Mouse (Mus musculus) fat pad, adult 2 months (tissue): ENCODE measurements around the gene Mlxipl.

Experiments
- DNase-seq: peaks from one replicate; pipeline ENCODE4 v3.0.0-alpha.2; 2011; ENCODE audit warnings: low read depth, low spot score; ENCODE audit errors: extremely low read depth

Mlxipl gene

DNA sequence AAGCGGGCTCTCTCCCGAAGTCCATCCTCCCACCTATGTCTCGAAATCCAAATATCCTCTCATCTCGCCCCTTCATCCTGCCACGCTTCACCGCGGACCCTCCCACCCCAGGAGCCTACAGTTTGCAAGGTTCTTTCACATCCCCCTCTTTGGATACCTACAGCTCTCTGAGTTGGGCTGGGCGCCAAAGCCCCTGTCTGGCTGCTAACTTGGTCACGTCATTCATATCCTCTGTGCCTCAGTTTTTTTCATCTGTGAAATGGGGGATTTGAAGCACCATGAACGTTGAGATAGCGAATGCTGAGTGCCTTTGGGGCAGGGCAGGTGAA lies 11.2 kb upstream of the Mlxipl start:
- DNase-seq: no peak

DNA sequence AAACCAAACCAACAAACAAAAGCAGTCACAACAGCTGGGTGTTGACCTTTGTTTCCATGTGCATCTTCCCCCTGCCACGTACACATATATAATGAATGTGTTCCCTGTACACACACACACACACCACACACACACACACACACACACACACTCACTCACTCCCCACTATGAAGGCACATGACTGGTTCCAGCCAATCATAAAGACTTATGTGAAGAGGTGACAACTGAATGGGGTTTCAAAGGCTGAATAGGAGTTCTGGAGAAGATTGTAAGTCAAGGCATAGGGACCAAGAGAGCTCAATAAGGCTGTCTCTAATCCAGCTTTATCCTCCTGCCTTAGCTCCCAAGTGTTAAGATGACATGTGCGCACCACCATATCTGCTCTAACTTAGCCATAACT lies 10.1 kb upstream of the Mlxipl start:
- DNase-seq: no peak

DNA sequence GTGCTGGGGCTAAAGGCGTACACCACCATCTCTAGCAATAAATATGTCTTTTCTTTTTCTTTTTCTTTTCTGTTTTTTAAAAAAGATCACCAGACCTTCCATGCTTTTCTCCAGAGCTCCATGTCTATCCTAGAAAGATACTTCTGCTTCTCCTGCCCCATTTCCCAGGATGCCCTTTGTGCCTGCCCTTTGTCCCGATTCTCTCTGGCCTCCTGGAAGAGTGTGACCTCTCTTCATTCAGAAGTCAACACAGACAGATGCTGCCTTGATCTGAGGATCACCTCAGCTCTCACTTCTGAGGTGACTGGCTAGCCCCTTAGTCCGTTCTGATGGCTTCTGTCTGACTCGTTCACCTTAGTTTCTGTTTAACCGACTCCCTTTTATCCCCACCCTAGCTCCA lies 9.2 kb upstream of the Mlxipl start:
- no peak for DNase-seq

DNA sequence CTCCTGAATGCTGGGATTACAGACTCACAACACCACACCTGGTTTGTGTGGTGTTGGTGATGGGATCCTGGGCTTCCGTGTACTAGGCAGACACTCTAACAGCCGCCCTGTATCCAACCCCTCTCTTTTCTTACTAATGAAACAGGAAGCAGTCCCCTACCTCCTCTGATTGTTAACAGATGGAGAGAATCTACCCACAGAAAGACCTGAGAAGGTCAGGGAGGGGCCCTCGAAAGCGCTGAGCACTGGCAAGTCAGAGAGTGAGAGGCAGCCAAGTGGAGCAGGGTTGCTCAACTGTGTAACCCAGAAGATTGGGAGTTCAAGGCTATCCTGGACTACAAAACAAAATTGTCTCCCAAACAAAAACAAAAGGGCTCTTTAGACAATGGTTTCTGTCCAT lies 2.8 kb upstream of the Mlxipl start:
- DNase-seq: no peak

DNA sequence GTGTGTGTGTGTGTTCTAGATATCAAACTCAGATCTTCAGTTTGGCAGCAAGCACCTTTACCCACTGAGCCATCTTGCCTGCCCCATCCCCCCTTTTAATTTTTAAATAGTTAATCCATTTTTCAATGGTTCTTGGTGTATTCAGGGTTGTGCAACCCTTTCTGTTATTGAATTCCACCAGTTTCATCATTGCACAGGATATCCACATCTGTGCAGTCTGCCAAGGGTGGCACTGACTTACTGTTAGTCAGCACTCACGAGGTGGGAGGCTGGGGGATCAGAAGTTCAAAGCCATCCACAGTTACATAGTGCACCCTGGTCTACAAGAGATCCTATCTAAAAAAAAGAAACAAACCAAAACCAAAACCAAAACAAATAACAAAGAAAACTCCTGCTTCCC lies 11.3 kb downstream of the Mlxipl start:
- DNase-seq: no peak

DNA sequence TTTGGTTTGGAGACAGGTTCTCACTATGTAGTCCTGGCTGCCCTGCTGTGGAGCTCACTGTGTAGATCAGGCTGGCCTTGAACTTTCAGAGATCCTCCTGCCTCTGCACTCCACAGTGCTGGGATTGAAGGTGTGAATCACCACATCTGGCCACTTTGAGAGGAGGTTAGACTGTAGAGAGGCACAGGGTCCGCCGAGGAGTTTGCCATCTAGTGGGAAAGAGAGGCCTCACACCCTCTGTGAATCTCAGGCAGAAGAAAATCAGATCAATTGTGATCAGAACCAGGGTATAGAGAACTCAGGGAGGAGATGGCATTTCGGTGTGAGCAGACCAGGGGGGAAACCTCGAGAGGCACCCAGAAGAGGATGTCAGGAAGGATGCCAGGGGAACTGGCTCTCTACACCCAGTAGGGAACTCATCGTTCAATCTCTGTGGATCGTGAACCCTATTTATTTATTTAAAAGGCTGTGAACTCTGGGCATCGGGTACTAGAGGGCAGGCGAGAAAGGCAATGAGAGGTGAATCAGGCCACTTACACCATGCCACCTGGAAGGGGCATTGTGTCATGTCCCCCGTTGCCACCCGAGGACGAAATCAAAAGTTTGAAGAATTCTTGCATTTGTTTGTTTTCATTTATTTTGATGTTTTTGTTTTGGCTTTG lies 14.4 kb downstream of the Mlxipl start:
- DNase-seq: no peak

DNA sequence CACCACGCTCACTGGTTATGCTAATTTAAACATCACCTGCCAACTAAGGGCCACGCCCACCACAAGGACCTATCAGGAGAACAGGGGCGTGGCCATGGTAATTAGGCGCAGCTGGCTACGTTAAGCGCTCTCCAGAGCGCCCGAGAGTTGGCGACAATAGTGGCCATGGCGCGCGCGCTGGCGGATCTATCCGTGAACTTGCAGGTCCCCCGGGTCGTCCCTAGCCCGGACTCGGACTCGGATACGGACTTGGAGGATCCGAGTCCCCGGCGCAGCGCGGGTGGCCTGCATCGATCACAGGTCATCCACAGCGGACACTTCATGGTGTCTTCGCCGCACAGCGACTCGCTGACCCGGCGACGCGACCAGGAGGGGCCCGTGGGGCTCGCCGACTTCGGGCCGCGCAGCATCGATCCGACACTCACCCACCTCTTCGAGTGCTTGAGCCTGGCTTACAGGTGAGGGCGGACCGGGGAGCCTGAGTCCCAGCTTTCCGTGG lies 17.1 kb downstream of the Mlxipl start:
- peak; percentile 58 for DNase-seq

DNA sequence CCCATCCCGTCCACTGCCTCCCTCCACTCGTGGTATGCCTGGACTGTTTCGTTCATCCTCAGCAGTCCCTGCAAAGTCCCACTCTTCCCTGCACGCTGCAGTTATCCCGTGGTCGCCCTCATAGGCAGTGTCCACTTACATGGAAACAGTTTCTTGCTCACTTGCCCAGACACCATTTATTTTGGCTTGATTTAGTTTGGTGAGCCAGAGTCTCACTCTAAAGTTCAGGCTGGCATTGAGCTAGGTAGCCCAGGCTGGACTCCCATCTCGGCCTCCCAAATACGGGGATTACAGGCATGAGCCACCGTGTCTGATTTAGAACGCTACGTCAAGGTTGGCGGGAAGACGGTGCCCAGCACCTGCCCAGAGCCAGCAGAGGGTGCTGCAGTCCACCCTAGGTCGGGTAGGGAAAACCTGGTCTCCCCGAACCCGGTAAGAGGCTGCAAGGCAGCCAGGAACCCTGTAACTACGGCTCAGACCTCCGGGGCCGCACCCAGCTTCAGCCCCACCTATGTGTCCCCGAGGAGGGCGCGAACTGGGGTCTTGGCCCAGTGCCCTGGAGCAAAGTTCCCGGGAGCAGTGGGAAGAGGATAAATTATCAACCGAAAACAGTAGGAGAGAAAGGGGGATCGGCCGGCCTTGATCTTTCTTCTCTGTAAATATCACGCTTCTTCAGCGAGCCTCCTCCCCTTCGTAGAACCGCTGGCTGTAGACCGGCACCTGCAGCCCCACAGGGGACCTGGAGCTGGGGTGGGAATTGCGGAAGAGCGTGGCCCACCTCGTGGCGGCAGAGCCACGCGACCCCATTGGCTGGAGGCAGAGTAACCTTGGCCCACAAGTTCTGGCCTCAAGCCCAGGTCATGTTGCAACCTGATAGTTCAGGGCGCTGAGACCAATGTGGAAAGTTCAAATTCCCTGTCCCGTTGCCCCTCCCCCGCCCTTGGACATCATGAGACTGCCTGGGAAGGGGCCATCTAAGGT lies 18.1 kb downstream of the Mlxipl start:
- no peak for DNase-seq

DNA sequence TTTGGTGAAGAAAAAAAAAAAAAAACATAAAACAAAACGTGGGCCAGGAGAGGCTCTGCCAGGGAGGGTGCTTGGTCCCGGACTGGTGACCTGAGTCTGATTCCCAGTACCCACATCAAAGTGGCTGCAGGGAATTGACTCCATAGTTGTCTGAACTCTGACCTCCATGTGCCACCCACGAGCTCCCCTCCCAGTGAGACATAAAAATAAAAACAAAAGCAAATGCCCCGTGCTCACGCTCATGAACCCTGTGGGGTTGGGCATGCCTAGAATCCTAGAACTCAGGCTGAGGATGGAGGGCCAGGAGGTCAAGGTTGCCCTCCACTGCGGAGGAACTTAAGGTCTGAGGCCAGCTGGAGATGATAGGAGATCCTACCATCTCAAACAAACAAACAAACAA lies 19.3 kb downstream of the Mlxipl start:
- DNase-seq: no peak

DNA sequence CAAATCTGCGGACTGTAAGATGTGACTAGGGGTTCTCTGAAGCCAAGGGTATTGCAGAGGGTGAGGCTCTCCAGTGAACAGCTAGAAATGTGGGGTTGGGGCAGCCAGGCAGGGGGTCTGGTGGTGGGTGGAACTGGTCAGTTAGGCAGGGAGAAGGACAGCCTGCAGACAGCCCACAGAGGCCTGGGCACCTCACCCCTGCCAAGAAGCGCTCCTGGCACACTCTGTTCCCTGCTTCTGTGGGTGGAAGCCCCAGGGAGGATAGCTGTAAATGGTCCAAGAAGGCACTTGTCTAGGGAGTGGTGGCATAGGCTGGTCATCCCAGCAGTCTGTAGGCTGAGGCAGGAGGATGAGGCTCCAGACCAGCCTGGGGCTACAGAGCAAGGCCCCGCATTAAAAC lies 19.7 kb downstream of the Mlxipl start:
- DNase-seq: no peak

DNA sequence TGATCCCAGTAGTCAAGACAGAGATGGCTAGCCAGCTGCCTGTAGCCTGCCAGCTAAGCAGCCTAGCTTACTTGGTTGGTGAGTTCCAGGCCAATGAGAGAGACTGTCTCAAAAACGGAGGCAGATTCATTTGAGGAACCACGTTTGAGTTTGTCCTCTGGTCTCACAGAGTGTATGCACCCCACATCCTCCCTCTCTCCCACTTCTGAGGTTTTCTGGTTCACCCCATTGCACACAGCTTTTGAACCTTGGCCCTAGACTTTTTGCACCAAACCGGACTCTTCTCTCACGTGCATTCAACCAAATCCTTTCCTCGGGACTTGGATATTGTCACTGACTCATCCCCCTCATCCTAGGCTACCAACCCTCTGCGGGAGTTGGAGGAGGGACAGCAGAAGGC lies 20.3 kb downstream of the Mlxipl start:
- DNase-seq: no peak

DNA sequence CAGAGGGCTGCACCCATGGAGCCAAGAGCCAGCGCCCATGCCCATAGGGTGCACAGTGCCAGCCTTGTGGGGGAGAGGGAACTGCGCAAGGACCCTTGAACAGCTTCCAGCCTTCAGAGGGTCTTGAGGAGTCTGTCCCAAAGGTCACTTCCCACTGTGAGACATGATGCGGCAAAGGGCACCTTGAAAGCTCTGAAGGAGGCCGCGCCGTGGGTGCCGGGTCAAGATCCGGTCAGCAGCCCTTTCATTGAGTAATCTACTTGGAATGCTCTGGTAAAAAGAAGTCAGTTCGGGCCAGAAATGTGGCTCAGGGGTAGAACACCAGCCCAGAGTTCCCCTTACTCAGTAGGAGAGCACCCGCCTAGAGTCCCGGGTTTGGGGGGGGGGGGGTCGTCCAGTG lies 24.1 kb downstream of the Mlxipl start:
- no peak for DNase-seq

DNA sequence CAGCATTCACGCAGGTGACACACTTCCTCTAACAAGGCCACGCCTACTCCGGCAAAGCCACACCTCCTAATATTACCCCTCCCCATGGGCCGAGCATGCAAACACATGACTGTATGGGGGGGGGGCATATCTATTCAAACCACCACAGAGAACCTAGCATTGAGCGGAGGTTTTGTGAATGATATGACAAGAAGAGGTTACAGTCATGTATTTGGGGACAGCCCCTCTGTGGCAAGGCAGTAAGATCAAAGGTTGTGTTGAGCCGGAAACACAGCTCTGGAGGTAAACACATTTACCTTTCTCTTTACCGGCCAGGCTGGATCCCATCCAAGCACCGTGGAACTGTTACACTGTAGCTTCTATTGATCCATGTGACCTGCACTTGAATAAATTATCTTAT lies 25.6 kb downstream of the Mlxipl start:
- DNase-seq: no peak

DNA sequence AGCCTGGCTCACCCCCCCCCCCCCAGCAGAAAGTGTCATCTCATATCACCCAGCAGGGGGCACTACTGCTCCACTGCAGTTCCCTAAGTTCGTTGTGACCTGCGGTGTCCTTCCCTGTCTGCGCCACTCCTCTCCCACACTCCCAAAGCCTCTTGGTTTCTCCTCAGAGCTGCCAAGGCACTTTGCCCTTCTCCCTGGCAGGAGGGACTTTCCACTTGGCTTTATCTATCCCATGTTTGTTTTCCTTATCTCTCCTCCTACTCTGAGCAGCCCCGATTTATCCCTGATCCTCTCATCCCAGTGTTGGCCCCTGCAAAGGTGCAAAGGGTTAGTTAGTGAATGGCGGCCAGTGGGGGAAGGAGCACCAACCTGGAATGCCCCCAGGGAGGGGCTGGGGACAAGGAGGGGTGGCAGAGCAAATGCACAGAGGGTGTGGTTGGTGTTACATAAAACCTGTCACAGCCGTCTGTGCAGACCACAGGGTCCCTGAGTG lies 28.9 kb downstream of the Mlxipl start:
- no peak for DNase-seq

DNA sequence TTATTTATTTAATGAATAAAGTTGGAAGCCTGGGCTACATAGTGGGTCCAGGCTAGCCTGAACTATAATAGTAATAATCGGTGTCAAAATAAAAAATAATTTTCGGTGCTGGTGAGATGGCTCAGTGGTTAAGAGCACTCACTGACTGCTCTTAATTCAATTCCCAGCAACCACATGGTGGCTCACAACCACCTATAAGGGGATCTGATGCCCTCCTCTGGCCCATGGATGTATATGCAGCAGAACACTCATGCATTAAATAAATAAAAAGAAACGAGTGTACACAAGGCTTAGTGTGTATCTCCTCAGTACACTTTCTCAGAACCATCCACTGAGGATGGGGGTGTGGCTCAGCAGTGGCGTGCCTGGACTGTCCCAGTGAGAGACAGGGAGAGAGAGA lies 31.1 kb downstream of the Mlxipl start:
- no peak for DNase-seq

DNA sequence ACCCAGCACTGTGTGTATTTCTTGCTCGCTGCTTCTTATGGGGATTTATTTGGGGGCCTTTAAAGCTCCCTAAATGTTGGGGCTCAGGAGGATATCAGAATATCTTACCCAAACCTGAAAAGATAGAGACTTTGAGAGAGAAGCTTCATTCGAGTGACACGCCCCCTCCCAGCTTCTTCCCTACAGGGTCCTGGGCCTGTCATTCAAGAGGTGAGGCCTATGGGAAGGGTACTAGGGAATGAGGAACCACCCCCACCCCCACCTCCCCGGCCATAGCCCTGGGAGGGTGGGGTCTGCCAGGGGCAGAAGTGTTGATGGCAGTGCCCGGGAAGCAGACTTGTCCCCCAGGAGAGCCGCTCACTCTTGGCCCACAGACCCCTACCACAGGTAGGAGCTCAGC lies 36.4 kb downstream of the Mlxipl start:
- DNase-seq: no peak

DNA sequence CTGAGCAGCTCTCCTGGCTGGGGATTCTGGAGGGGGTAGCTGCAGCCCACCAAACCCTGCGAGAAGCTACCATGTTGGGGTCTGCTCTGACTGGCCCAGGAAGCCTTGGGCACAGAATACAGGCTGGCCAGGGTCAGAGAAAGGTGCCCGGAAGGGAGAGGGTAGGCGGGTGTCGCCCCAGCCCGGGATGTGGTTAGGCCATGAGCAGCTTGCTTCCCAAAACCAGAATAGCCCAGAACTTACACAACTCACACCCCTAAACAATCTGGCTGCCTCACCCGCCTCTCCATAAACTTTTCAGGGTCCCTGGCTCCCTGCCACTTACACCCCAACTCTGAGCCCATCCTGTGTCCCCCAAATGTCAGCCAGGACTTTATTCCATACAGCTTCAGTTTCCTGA lies 38.0 kb downstream of the Mlxipl start:
- no peak for DNase-seq

DNA sequence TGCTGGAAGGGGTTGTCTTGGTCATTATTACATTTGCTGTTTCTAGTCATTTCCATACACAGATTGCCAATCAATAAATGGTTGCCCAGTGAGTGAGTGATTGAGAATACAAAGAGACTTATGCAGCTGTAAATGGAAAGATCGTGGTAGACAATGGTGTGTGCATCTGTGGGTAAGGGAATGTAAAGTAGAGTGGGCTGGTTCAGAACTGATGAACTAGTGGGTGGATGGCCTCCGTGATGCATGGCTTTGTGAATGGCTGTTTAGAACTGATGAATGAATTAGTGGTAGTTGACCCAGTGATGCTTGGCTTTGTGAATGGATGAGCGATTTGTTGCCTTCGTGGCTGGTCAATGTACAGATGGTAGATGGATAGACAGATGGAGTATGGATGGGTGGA lies 40.1 kb downstream of the Mlxipl start:
- no peak for DNase-seq

DNA sequence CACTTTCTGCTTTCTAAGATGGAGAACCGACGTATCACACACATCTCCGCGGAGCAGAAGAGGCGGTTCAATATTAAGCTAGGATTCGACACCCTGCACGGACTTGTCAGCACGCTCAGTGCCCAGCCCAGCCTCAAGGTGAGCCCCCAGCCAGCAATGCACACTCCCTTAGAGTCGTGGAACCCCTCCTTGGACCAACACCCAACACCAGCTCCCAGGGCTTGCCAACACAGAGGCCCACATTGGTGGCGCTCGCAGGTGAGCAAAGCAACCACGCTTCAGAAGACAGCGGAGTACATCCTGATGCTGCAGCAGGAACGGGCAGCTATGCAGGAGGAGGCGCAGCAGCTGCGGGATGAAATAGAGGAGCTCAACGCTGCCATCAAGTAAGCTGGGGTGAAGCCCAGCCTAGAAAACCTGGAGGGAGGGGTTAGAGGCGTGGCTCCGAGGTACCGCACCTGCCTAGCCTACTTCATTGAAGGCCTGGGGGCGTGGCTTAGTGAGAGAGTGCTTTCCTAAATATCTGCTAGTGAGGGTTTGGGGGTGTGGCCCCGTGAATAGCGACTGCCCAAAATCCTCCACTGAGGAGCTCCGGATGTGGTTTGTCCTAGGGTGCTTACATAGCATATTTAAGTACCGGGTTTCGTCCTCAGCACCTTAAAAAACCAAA lies 44.2 kb downstream of the Mlxipl start:
- DNase-seq: peak; percentile 25

DNA sequence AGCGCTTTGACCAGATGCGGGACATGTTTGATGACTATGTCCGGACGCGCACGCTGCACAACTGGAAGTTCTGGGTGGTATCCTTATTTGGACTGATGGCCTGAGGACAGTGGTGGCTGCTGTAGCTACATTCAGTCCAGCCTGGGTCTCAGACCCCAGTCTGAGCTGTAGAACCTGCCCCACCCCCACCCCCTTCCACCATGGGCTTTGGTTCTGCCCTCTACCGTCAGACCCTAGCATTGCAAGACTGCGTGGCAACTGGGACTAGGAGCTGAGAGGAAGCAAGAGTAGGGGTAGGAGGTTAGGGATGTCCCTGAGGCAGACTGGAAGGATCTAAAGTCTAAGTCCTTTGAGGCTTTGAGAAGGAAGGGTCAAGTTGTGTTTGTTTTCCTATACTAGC lies 44.8 kb downstream of the Mlxipl start:
- DNase-seq: no peak

DNA sequence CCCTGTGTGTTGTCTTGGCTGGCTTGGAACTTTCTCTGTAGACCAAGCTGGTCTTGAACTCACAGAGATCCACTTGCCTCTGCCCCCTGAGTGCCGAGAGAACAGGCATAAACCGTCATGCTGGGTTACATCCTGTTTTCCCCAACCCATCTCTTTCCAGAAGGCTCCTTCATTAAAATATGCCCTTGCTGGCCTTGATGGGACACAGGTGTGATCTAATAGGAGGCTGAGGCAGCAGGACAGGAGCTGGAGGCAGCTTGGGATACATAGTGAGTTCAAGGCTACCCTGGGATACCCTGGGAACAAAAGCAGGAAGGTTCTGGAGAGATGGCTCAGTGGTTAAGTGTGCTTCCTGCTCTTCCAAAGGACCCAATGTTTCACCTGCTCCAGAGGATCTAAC lies 50.2 kb downstream of the Mlxipl start:
- no peak for DNase-seq

DNA sequence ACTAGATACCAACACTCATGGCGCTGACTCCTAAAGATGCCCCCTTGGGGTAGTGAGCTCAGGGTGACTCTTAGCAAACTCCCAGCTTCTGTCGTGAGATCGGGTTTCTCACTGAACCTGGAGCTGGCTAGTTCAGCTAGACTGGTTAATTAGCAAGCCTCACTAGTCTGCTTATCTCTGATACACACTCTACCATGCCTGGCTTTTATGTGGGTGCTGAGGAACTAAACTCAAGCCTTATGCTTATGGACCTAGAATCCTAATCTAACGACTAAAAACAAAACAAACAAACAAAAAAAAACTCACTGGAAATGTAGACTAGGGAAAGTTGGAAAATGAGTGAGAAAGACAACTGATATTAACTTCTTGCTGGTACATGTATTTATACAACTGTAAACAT lies 54.8 kb downstream of the Mlxipl start:
- no peak for DNase-seq
